In genomic region chr7:43918426-43918825, GRCm38 (mm10) we compare ENCODE assay signal across 25 mouse cellular contexts. TPM values are rescaled to one million over a fixed set of nuclear protein-coding genes. Genes with fewer than 3 reads are reported as not detected.
"Had no signal": no experiment of that assay in that cellular context is flagged by ENCODE, and none has a peak within 500 bp of the region (broad histone marks: within the 10 kb centered on the region; RNA-seq: fewer than 3 reads in every experiment).

No protein-coding gene starts in this region.

- DNase-seq: gastrocnemius, postnatal 36 days; heart, adult 18-20 months; heart, postnatal 14 days; heart, postnatal 36 days; kidney, adult 11 months; kidney, adult 2 months; kidney, adult 9 months; kidney, postnatal 14 days; kidney, postnatal 36 days; layer of hippocampus, adult 9-11 months; layer of hippocampus, postnatal 36 days; left cerebral cortex, postnatal 4 days had no signal

RNA-seq across cellular contexts. Expression of gene Klk15, which starts 15.1 kb away (rescaled TPM):
- total RNA-seq: gastrocnemius, adult 18-20 months; gastrocnemius, adult 8-10 months; gastrocnemius, postnatal 36 days; heart, adult 18-20 months; heart, adult 8-10 months; heart, postnatal 14 days; heart, postnatal 36 days; hematopoietic stem cell, adult 5-6 weeks; hindbrain, postnatal 0 days; layer of hippocampus, adult 18-20 months; layer of hippocampus, adult 8-10 months; layer of hippocampus, postnatal 14 days; layer of hippocampus, postnatal 36 days; left cerebral cortex, adult 18-20 months; left cerebral cortex, adult 8-10 months; left cerebral cortex, postnatal 10 days; left cerebral cortex, postnatal 25 days; left cerebral cortex, postnatal 4 days; liver, adult 2 months had no signal

RNA-seq across cellular contexts. Expression of gene Klk1b8, which starts 32.0 kb away (rescaled TPM):
- total RNA-seq: gastrocnemius, adult 18-20 months; gastrocnemius, adult 8-10 months; gastrocnemius, postnatal 36 days; heart, adult 18-20 months; heart, adult 8-10 months; heart, postnatal 14 days; heart, postnatal 36 days; hematopoietic stem cell, adult 5-6 weeks; hindbrain, postnatal 0 days; layer of hippocampus, adult 18-20 months; layer of hippocampus, adult 8-10 months; layer of hippocampus, postnatal 14 days; layer of hippocampus, postnatal 36 days; left cerebral cortex, adult 18-20 months; left cerebral cortex, adult 8-10 months; left cerebral cortex, postnatal 10 days; left cerebral cortex, postnatal 25 days; left cerebral cortex, postnatal 4 days; liver, adult 2 months had no signal

RNA-seq across cellular contexts. Expression of gene Klk4, which starts 37.5 kb away (rescaled TPM):
- total RNA-seq: gastrocnemius, adult 18-20 months; gastrocnemius, adult 8-10 months; gastrocnemius, postnatal 36 days; heart, adult 18-20 months; heart, adult 8-10 months; heart, postnatal 14 days; heart, postnatal 36 days; hematopoietic stem cell, adult 5-6 weeks; layer of hippocampus, adult 18-20 months; layer of hippocampus, adult 8-10 months; layer of hippocampus, postnatal 14 days; layer of hippocampus, postnatal 36 days; left cerebral cortex, adult 18-20 months; left cerebral cortex, adult 8-10 months; left cerebral cortex, postnatal 10 days; left cerebral cortex, postnatal 25 days; left cerebral cortex, postnatal 4 days; liver, adult 2 months had no signal

RNA-seq across cellular contexts. Expression of gene Klk1b1, which starts 48.1 kb away (rescaled TPM):
- total RNA-seq: gastrocnemius, adult 18-20 months; gastrocnemius, adult 8-10 months; gastrocnemius, postnatal 36 days; heart, adult 18-20 months; heart, adult 8-10 months; heart, postnatal 14 days; heart, postnatal 36 days; hematopoietic stem cell, adult 5-6 weeks; hindbrain, postnatal 0 days; layer of hippocampus, adult 18-20 months; layer of hippocampus, adult 8-10 months; layer of hippocampus, postnatal 14 days; layer of hippocampus, postnatal 36 days; left cerebral cortex, adult 18-20 months; left cerebral cortex, adult 8-10 months; left cerebral cortex, postnatal 10 days; left cerebral cortex, postnatal 25 days; left cerebral cortex, postnatal 4 days; liver, adult 2 months had no signal

RNA-seq across cellular contexts. Expression of gene Klk1b9, which starts 57.4 kb away (rescaled TPM):
- total RNA-seq: gastrocnemius, adult 18-20 months; gastrocnemius, adult 8-10 months; gastrocnemius, postnatal 36 days; heart, adult 18-20 months; heart, adult 8-10 months; heart, postnatal 14 days; heart, postnatal 36 days; hematopoietic stem cell, adult 5-6 weeks; hindbrain, postnatal 0 days; layer of hippocampus, adult 18-20 months; layer of hippocampus, adult 8-10 months; layer of hippocampus, postnatal 14 days; layer of hippocampus, postnatal 36 days; left cerebral cortex, adult 18-20 months; left cerebral cortex, adult 8-10 months; left cerebral cortex, postnatal 10 days; left cerebral cortex, postnatal 25 days; left cerebral cortex, postnatal 4 days; liver, adult 2 months had no signal
